In the genomic region with DNA sequence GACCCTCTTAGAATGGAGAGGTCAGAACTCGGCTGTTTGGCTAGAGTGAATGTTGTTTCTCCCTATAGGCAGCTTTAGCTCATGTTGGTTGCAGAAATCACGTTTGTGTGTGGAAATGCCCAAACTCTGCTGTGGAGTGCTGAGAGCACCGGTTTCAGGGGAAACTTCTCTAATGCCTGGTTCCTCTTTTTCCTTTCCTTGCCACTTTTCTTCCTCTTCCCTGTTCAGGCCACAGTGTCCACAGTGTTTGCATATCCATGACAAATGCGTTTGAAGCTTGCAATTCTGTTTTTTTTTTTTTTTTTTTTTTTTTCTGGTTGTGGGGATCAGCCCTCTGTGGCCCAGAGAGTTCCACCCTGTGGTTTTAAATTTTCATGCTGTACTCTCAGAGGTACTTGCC, we compare ENCODE assay signal across 1 mouse cellular context.
TF ChIP-seq lines count a peak whose summit lies in the region.

A gene (plus strand): TSS at position 398 of the 400 bp plus-strand sequence.

TF ChIP-seq in CH12.LX, 34 proteins besides CTCF, POLR2A, EP300 and RAD21 (continued from another document):
- TF ChIP-seq ELF1 (IDR thresholded peaks at IDR 0.05; ENCODE audit: low read depth, low read length) = no peak
- peak; percentile 91 for TF ChIP-seq BHLHE40 (IDR thresholded peaks at IDR 0.05; ENCODE audit: low read depth, low read length)
- TF ChIP-seq CHD2 (IDR thresholded peaks at IDR 0.05; ENCODE audit: low read length) = 0 out of 2 replicates have a peak, but pooled peaks have one; percentile 8
TF ChIP-seq in CH12.LX: peak in this region for 9.
